Mouse (Mus musculus) midbrain, embryonic 12.5 days (tissue): ENCODE results near the gene Pttg1ip. TPM values are rescaled to one million over a fixed set of nuclear protein-coding genes. Genes with fewer than 3 reads are reported as not detected.

Experiments used
- ATAC-seq: fragments of 200-750 bp; cut with Nextera tagmentation; 2 replicates; pipeline ENCODE4 v1.8.0; 2017; ENCODE audit warnings: low read depth, moderate TSS enrichment, moderate library complexity; ENCODE audit not compliant: low FRiP score
- H3K27ac ChIP-seq: fragments of 300-500 bp; sonication (generic); replicated peaks from 2 replicates; pipeline ENCODE4 v1.5.1; 2016; ENCODE audit warnings: mild to moderate bottlenecking
- H3K27me3 ChIP-seq: fragments of 300-500 bp; sonication (generic); 2 replicates; pipeline ENCODE4 v1.6.1; 2016; ENCODE audit warnings: mild to moderate bottlenecking
- H3K36me3 ChIP-seq: fragments of 300-500 bp; sonication (generic); 2 replicates; pipeline ENCODE4 v1.6.1; 2016
- H3K4me1 ChIP-seq: fragments of 300-500 bp; sonication (generic); 2 replicates; pipeline ENCODE4 v1.6.1; 2016
- H3K4me2 ChIP-seq: fragments of 300-500 bp; sonication (generic); replicated peaks from 2 replicates; pipeline ENCODE4 v1.6.1; 2016; ENCODE audit warnings: mild to moderate bottlenecking, moderate library complexity
- H3K4me3 ChIP-seq: fragments of 300-500 bp; sonication (generic); 2 replicates; pipeline ENCODE4 v1.5.1; 2016; ENCODE audit warnings: mild to moderate bottlenecking
- H3K9ac ChIP-seq: fragments of 300-500 bp; sonication (generic); replicated peaks from 2 replicates; pipeline ENCODE4 v1.6.1; 2016; ENCODE audit warnings: mild to moderate bottlenecking, moderate library complexity
- H3K9me3 ChIP-seq: fragments of 300-500 bp; sonication (generic); 2 replicates; pipeline ENCODE4 v1.6.1; 2016; ENCODE audit warnings: mild to moderate bottlenecking
- WGBS: fragments of 180-500 bp; shearing (Covaris S2); methylation state at CpG from one replicate; pipeline ENCODE4 v1.1.7; 2016; 5-methylcytosine and 5-hydroxymethylcytosine counted together
- polyA plus RNA-seq: library from polyadenylated mRNA; unstranded; fragments of >200 nt; fragmentation: Nextera tagmentation; extraction: Ambion mirVana; gene quantifications from 2 replicates; pipeline ENCODE4 v1.2.1, GENCODE M21; 2016

Gene Pttg1ip
- polyA plus RNA-seq, 1 experiment from 2014 or later, result 69.4 TPM

DNA sequence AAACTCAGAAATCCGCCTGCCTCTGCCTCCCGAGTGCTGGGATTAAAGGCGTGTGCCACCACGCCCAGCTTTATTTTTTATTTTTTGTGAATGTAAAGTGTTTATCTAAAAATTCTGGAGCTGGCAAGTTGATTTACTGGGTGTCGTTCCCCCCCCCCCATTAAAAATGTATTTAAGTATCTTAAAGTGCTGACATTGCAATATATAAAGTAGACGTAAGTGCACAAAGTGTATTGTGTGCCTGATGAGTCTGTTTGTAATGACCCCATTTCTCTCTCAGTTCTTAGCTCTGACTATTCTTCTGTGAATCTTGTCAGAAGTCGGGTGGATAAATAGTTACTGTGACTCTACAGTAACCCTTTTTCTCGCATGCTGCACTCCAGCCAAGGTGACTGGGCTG, 34.1 kb downstream of the Pttg1ip start:
- ATAC-seq, result no peak

DNA sequence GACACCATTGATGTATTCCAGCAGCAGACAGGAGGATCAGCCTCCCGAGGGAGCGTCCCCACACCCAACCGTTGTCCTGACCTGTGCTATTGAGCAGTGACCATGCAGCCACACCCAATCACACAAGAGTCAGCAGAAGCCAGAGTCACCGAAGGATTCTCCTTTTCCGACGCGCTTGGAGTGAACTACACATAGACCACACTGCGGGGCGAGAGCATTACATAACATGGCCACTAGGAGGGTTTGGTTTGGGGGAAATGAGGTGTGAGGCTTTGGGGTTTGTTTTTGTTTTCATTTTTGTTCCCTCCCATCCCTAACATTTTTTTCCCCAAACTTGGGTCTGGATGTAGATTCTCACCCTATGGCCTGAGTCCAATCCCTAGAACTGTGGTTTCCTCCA, 34.6 kb downstream of the Pttg1ip start:
- H3K36me3 ChIP-seq, result peaks cover 79% of the 10 kb centered on the region
- 97% methylated on average over 9 of the region's 9 CpGs for WGBS
- H3K4me3 ChIP-seq, result no peak overlapping the region
- no peaks in the 10 kb centered on the region for H3K27me3 ChIP-seq
- no peaks in the 10 kb centered on the region for H3K4me1 ChIP-seq
- no peaks in the 10 kb centered on the region for H3K9me3 ChIP-seq
- H3K27ac ChIP-seq, result no peak overlapping the region
- H3K4me2 ChIP-seq, result no peak overlapping the region
- ATAC-seq, result no peak
- no peak overlapping the region for H3K9ac ChIP-seq

More for the DNA sequence above, 34.1 kb downstream of the Pttg1ip start:
- Histone ChIP-seq H3K4me1 (no peaks in the 10 kb centered on the region), H3K27ac (no peak overlapping the region), H3K4me2 (no peak overlapping the region), H3K9ac (no peak overlapping the region), H3K4me3 (no peak overlapping the region), H3K36me3 (peaks cover 84% of the 10 kb centered on the region), H3K27me3 (no peaks in the 10 kb centered on the region), H3K9me3 (no peaks in the 10 kb centered on the region)
- 97% methylated on average over 8 of the region's 8 CpGs for WGBS

DNA sequence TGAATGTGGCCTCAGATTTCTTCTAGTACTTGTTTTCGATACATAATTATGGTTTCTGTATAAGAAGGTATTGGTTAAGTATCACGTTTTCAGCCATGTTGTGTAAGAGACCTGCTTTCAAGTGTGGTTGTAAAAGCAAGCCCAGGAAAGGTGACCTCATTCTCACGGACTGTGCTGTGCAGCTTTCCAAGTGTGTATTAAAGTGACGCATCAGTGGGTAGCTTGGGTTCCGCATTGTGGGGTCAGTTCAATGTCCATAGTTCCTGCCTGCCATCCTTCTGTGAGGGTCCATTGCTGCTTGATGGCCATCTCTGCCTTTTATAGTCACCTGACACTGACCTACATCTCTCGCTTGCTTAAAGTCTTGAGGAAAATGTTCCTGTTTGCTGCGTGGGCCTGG, 35.4 kb downstream of the Pttg1ip start:
- no peaks in the 10 kb centered on the region for H3K9me3 ChIP-seq
- 97% methylated on average over 7 of the region's 7 CpGs for WGBS
- H3K36me3 ChIP-seq, result peaks cover 72% of the 10 kb centered on the region
- H3K27ac ChIP-seq, result no peak overlapping the region
- H3K4me2 ChIP-seq, result no peak overlapping the region
- H3K9ac ChIP-seq, result no peak overlapping the region
- H3K27me3 ChIP-seq, result no peaks in the 10 kb centered on the region
- 0 out of 2 replicates have a peak, but pooled peaks cover 4% of the 10 kb centered on the region for H3K4me1 ChIP-seq
- H3K4me3 ChIP-seq, result no peak overlapping the region
- no peak for ATAC-seq

DNA sequence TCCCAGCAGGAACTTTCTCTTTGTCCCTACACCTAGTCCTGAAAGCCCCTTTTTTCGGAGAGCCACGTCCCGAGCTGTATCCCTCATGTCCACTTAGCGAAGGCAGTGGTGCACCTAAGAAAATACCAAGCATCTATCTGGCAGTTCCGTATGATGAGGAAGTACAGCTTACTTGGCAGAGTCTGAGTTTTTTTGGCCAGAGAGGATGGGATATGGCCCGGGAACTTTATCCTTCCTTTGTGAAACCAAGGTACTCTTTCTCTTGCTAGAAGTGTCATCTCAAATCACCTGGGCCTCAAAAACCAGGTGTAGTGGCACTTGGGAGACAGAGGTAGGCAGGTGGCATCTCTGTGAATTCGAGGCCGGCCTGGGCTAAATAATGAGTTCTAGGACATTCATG, 40.0 kb downstream of the Pttg1ip start:
- H3K4me3 ChIP-seq, result peak overlapping the region; percentile 99
- peak overlapping the region; percentile 79 for H3K4me2 ChIP-seq
- peaks cover 27% of the 10 kb centered on the region for H3K36me3 ChIP-seq
- H3K27ac ChIP-seq, result peak overlapping the region; percentile 84
- H3K27me3 ChIP-seq, result no peaks in the 10 kb centered on the region
- H3K9me3 ChIP-seq, result no peaks in the 10 kb centered on the region
- H3K4me1 ChIP-seq, result peaks cover 26% of the 10 kb centered on the region
- no peak for ATAC-seq
- 78% methylated on average over 8 of the region's 8 CpGs for WGBS
- H3K9ac ChIP-seq, result peak overlapping the region; percentile 98

DNA sequence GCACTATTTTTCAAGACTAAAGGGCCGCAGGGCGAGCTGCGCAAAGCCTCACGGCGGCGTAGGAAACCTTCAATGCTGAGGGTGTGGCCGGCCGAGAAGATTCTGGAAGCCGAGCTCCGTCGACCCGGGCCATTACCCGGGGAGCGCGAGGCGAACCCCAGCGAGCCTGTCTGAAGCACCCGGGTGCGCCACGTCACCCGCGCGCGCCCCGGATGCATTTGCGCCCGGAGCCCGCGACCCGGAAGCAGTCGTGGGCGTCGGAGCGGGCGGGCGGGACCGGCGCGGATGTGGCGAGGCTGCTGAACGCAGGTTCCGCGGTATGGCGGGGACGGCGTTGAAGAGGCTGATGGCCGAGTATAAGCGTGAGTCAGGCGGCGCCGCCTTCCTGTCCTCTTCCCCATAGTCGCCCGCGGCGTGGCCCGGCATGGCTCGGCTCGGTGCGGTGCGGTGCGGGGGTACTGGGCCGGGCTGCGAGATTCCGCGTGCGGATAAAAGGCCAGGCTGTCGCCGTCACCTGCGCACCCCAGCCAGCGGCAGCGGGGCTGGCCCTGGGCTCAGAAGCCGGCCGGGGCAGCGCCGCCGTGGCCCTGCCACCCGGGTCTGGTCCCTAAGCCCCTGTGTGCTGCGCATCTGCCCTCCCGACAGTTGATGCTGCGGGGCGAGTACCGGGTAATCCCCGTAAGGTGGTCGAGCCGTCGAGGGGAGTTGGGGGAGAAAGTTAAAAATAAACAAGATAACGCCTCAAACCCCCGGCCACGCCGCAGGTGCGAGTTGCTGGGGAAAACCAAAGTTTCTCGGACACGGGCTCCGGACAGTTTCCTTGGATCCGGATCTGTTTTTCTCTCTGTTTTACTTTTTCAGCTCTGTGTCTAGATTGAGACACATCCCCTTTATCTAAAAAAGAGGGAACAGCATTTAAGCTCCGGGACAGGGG, 40.8 kb downstream of the Pttg1ip start, which contains the start of gene Ube2g2:
Gene Ube2g2 (plus strand): TSS at position 221 of the 934 bp plus-strand sequence.
- Histone ChIP-seq H3K4me1 (peaks cover 26% of the 10 kb centered on the region), H3K9me3 (no peaks in the 10 kb centered on the region), H3K36me3 (peaks cover 19% of the 10 kb centered on the region), H3K4me3 (peak within 1 kb of the TSS; percentile 99), H3K4me2 (peak within 1 kb of the TSS; percentile 79), H3K9ac (peak within 1 kb of the TSS; percentile 98), H3K27me3 (no peaks in the 10 kb centered on the region), H3K27ac (peak within 1 kb of the TSS; percentile 84)
- WGBS, result under 1% methylated on average over 91 of the region's 96 CpGs
- ATAC-seq, result peak; percentile 90

DNA sequence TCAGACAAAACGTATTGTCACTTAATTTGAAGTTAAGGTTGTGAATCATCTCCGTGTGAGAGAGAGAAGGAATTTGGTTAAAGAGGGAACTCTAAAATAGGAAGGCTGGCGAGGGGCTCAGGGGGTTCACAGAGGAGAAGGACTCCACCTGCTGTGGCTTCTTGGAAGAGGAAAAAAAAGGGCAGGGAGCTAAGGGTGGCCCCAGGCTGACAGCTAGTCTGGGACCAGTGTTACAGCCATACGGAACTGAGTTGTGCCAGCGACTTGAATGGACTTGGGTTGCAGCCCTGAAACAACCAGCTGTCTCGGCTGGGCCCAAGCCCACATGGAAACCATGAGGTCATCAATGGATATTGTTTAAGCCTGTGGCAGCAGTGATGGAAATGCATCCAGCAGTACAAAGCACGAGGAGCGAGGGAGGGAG, 41.6 kb downstream of the Pttg1ip start:
- H3K27me3 ChIP-seq, result no peaks in the 10 kb centered on the region
- H3K4me3 ChIP-seq, result peak overlapping the region; percentile 99
- no peaks in the 10 kb centered on the region for H3K9me3 ChIP-seq
- 11% methylated on average over 8 of the region's 8 CpGs for WGBS
- peaks cover 11% of the 10 kb centered on the region for H3K36me3 ChIP-seq
- peak overlapping the region; percentile 84; the same call in 1 of the 2 replicates for H3K27ac ChIP-seq
- peaks cover 26% of the 10 kb centered on the region for H3K4me1 ChIP-seq
- peak overlapping the region; percentile 79 for H3K4me2 ChIP-seq
- ATAC-seq, result no peak
- peak overlapping the region; percentile 98 for H3K9ac ChIP-seq

DNA sequence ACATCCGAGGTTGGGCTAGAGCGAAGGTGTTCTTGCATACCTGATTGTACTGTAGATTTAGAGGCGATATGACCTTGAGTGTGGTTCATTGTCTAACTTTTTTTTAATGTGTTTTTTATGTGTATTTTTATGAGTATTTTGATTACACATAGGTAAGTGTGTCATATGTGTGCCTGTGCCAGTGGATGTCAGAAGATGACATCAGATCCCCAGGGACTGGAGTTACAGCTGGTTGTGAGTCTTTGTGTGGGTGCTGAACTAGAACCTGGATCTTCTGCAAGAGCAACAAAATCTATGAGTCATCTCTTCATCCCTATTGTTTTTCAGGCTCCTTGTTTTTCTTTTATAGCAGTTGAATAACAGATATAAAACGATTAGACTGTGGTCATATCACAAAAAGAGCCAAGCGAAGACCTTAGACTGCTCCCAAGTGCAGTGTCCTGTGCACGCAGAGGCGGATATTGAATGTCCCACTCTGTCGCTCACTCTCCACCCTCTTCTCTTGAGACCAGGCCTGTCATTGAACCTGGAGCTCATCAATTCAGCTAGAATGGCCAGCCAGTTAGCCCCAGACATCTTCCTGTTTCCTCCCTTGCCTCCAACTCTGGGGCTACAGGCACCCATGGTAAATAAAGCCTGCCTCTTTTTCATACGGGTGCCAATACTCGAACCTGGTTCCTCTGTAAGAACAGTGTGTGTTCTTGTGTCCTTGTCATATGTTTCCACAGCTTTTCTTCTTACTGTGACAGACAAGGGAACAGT, 42.3 kb downstream of the Pttg1ip start:
- H3K9ac ChIP-seq, result 0 out of 2 replicates have a peak overlapping the region, but pooled peaks have one; percentile 98
- WGBS, result 92% methylated on average over 10 of the region's 10 CpGs

DNA sequence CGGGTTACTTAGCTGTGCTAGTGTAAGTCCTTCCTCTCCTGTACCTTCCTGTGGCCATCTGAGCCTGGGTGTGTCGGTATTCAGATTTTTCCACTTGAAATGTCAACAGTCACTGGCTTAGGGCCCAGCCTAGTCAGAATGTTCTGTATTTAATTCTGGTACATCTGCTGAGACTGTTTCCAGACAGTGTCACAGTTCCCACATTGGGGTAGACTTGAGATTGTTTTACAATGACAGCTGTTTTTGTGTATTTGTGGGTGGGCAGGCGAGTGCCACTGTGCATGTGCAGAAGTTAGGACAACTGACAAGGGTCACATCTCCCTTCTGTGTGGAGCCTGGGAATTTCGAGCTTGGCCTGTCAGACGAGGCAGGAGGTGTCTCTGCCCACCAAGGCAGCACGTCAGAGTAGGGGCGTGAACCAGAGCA, 43.1 kb downstream of the Pttg1ip start:
- no peaks in the 10 kb centered on the region for H3K9me3 ChIP-seq
- H3K4me1 ChIP-seq, result peaks cover 28% of the 10 kb centered on the region
- H3K27me3 ChIP-seq, result no peaks in the 10 kb centered on the region
- no peak overlapping the region for H3K4me2 ChIP-seq
- no peak overlapping the region for H3K27ac ChIP-seq
- no peak overlapping the region for H3K4me3 ChIP-seq
- H3K36me3 ChIP-seq, result no peaks in the 10 kb centered on the region
- 84% methylated on average over 7 of the region's 7 CpGs for WGBS
- no peak overlapping the region; the same call in 1 of the 2 replicates for H3K9ac ChIP-seq
- no peak for ATAC-seq

More for the DNA sequence above, 42.3 kb downstream of the Pttg1ip start:
- no peak for ATAC-seq
- Histone ChIP-seq H3K9me3 (no peaks in the 10 kb centered on the region), H3K4me2 (peak overlapping the region; percentile 79), H3K36me3 (0 out of 2 replicates have a peak, but pooled peaks cover 5% of the 10 kb centered on the region), H3K4me3 (no peak overlapping the region), H3K4me1 (peaks cover 27% of the 10 kb centered on the region), H3K27ac (no peak overlapping the region), H3K27me3 (no peaks in the 10 kb centered on the region)

DNA sequence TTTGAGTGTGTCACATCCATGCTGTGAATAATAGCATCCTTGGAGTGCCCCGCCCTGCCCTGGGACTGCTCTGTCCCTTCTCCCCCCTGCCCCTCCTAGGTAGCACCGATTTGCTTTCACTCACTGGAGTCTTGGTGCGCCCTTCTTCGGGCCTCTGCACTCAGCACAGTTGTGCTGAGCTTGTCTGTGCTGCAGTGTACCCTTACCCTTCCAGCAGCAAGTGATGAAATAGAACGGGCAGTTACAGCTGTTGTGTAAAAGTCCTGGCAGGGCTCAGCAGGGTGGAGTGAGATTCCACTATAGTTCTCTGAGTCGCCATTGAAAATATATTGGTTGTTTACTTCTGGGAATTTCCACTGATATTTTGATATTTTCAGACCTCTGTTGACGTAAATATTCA, 44.5 kb downstream of the Pttg1ip start:
- Histone ChIP-seq H3K27me3 (no peaks in the 10 kb centered on the region), H3K4me2 (no peak overlapping the region), H3K9ac (0 out of 2 replicates have a peak overlapping the region, but pooled peaks have one; percentile 11), H3K9me3 (no peaks in the 10 kb centered on the region), H3K4me3 (no peak overlapping the region), H3K27ac (no peak overlapping the region), H3K4me1 (peaks cover 28% of the 10 kb centered on the region), H3K36me3 (no peaks in the 10 kb centered on the region)
- WGBS, result 91% methylated on average over 7 of the region's 7 CpGs
- no peak for ATAC-seq

DNA sequence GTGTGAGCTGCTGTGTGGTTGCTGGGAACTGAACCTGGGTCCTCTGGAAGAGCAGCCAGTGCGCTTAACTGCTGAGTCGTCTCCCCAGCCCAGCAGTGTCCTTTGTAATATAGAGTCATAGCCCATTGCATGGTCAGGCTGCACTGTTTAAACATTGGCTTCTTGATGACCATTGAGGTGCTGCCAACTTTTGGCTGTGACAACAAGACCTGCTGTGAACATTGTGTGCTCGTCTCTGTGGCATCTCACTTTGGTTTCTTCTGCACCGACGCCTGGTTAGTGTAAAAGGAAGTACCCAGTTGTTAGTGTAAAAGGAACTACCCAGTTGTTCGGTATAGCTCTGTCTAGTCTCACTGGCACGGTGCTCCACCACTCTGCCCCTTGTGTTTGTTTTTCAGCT, 45.1 kb downstream of the Pttg1ip start:
- Histone ChIP-seq H3K4me3 (no peak overlapping the region), H3K36me3 (peaks cover 5% of the 10 kb centered on the region; the same call in 1 of the 2 replicates), H3K4me1 (peaks cover 27% of the 10 kb centered on the region), H3K9me3 (no peaks in the 10 kb centered on the region), H3K27me3 (no peaks in the 10 kb centered on the region), H3K27ac (no peak overlapping the region), H3K4me2 (no peak overlapping the region), H3K9ac (no peak overlapping the region)
- no peak for ATAC-seq
- WGBS, result 83% methylated on average over 7 of the region's 7 CpGs

DNA sequence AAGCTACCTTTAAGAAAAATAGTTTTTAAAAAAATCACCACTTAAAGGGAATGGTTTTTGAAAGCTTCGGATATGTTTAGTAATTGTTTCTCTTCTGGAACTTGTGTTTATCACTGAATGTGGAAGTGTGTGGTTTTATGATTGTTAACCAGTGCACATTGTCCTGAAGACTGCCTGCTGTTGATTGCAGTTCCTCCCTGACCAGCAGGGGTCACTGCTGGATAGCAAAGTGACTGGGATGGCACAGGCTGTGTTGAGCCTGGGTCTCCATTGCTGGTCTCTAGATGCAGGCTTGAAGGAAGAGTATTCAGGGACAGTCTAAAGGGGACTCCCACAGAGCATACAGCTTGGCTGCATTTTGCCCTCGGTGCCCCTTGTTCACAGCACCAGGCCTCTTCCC, 46.0 kb downstream of the Pttg1ip start:
- no peak overlapping the region for H3K4me2 ChIP-seq
- H3K27me3 ChIP-seq, result no peaks in the 10 kb centered on the region
- peaks cover 12% of the 10 kb centered on the region for H3K36me3 ChIP-seq
- H3K4me3 ChIP-seq, result no peak overlapping the region
- H3K9me3 ChIP-seq, result no peaks in the 10 kb centered on the region
- peaks cover 24% of the 10 kb centered on the region for H3K4me1 ChIP-seq
- 49% methylated on average over 2 of the region's 2 CpGs for WGBS
- ATAC-seq, result peak; percentile 72
- H3K27ac ChIP-seq, result no peak overlapping the region
- no peak overlapping the region for H3K9ac ChIP-seq

DNA sequence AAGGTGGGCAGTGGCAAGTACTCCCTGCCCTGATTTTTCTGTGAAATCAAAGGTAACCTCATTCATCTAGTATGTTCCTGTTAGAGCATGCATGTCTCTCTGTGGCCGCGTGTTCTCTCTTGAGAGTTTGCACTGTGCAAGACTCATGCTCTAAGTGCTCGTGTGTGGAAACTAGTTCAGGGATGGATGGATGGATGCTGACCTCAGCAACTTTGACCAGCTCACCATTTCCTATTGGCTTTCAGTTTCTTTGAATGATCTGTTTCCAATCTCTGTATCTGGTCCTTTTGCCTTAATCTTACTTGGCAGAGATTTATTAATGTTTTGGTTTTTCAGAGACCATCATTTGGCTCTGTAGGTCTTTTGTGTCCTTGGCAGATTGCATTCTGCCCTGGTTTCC, 47.6 kb downstream of the Pttg1ip start:
- Histone ChIP-seq H3K9me3 (no peaks in the 10 kb centered on the region), H3K4me2 (no peak overlapping the region), H3K9ac (no peak overlapping the region), H3K4me1 (peaks cover 14% of the 10 kb centered on the region), H3K4me3 (no peak overlapping the region), H3K36me3 (peaks cover 26% of the 10 kb centered on the region), H3K27me3 (no peaks in the 10 kb centered on the region), H3K27ac (no peak overlapping the region)
- 92% methylated on average over 3 of the region's 3 CpGs for WGBS
- no peak for ATAC-seq
